Mouse (Mus musculus) cortical plate, adult 2 months (tissue): Measurements from ENCODE around the gene Fgfr2.

Source experiments
- CTCF ChIP-seq: fragments of 200-500 bp; IDR thresholded peaks from 2 replicates; pipeline ENCODE4 v1.5.1; 2011; ENCODE audit warnings: mild to moderate bottlenecking, control low read depth, low read length; ENCODE audit not compliant: insufficient read depth; ENCODE audit errors: extremely low read depth
- POLR2A ChIP-seq: fragments of 200-500 bp; IDR thresholded peaks from 2 replicates; pipeline ENCODE4 v1.6.1; 2011; ENCODE audit warnings: mild to moderate bottlenecking, low read length, control low read depth; ENCODE audit not compliant: insufficient read depth; ENCODE audit errors: extremely low read depth

DNA sequence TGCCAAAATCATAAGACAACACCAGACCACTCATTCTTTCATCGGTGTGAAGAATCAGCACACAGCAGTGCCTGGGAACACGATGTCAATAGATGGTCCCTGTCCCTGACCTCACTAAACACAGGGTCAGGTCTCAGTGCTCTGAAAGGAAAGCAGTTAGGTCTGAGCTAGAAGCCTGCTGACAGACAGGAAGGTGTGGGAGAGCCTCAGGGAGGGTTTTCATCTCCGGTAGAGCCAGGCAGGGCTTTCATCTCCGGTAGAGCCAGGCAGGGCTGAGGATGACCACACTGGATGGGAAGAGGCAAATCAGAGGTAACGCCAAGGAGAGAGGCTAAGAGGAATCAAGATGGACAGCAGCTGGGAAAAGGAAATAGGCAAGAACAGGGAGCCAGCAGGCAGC is 758.6 kb downstream of the Fgfr2 start:
- TF ChIP-seq CTCF (no peak), POLR2A (no peak)
